Mouse (Mus musculus) embryonic stem cell, embryonic (primary cell): ENCODE measurements around the gene Lrba.

Source experiments
- CTCF ChIA-PET, 4 experiments: fragments of 300-600 bp in 2 of 4; fragments of 350-600 bp in 2 of 4; sonication (Branson Sonifier 250); formaldehyde crosslinking; loops; one replicate each; lab custom pipeline; 2022; ENCODE audit warnings: inconsistent platforms in 2 of 4; lab: Charles Lee
- POLR2A ChIA-PET, 4 experiments: fragments of 300-600 bp in 2 of 4; fragments of 350-600 bp in 2 of 4; sonication (Branson Sonifier 250); formaldehyde crosslinking; loops; one replicate each; lab custom pipeline; 2022; ENCODE audit warnings: antibody characterized with exemption in 4 of 4, inconsistent platforms in 1 of 4; lab: Charles Lee

Lrba gene

DNA sequence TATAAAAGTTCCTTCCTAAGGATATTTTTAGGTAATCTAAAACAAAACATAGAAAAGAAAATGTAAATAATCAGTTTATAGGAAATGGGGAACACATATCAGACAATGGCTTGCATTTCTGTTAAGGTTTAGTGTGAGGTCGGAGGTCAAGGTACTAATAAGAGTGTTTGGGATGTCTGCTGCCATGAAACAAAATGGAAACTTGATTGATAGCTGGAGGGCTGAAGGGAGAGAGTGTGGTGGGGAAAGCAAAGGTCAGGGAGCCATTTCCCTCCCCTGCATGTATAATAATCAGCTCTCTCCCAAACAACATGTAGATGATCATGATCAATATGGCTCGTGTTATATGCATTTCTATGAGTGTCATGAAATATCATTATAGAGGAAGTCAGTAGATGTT, 150.8 kb downstream of the Lrba start:
- CTCF ChIA-PET, result no interaction called here
- POLR2A ChIA-PET, result interaction anchor here in 1 of 4 experiments (0.7 to 1.6 kb wide), 2 partner anchors 13 to 677 kb away, joined by 3 to 5 read pairs; no protein-coding TSS in a partner anchor

DNA sequence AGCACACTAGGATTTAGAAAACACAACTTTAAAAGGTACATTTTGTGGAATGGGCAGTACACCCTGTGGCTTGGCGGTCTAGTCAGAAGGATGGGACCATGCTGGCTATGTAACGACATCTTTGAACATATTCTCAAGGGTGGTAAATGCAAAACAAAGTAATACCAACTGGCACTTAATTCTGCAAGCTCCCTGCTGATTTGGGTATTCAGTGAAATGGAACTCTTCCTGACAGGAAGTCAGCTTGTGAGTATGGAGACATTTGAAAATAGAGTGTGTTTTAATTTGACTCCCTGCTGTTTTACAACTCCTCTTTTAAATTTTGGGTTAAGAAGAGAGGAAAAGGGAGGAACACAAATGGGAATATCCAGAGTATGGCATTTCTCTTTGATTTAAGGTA, 158.1 kb downstream of the Lrba start:
- POLR2A ChIA-PET, result no interaction called here

DNA sequence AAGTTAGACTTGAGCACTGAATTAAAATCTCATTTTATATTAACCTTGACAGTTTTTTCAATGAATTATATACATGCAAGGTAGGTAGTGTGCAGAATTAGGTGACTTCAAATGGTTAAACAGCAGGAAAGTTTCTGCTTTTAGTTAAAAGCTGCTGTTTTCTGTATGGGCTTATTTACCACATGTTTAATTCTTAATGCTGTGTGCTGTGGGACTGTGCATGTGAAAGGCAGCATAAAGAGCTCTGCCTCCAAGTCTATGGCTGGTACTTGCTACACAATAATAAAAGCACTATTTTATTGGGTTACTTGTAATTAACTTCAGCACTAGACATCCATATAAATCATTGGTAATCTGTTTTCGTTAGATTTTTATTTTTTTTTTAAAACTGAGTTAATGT, 160.6 kb downstream of the Lrba start:
- ChIA-PET POLR2A (no interaction called here), CTCF (interaction anchor here in 2 of 4 experiments (0.5 to 0.6 kb wide), 2 partner anchors 339 to 451 kb away, joined by 4 to 11 read pairs; no protein-coding TSS in a partner anchor)

More for the DNA sequence above, 158.1 kb downstream of the Lrba start:
- CTCF ChIA-PET, result no interaction called here

DNA sequence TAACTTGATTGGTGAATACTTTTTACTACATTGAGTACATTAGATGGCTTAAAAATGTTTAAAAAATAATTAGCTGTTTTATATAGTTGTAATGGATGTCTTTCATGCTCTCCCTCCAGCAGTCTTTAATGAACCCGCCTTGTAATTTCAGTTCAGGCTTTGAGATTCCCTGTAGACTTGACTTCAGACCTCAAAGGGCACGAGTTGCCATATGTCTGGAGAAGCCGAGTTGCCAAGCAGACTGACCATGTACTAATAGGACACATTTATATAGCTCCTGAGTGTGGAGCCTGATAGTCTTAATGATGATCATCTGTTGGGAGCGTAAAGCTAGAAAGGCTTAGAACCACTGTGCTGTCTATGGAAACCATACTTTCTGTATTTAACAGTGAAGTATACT, 161.8 kb downstream of the Lrba start:
- ChIA-PET POLR2A (no interaction called here), CTCF (no interaction called here)

GRCm38 (mm10) chr3:86423828-86424227, 199.3 kb downstream of the Lrba start:
- ChIA-PET CTCF (no interaction called here), POLR2A (no interaction called here)

DNA sequence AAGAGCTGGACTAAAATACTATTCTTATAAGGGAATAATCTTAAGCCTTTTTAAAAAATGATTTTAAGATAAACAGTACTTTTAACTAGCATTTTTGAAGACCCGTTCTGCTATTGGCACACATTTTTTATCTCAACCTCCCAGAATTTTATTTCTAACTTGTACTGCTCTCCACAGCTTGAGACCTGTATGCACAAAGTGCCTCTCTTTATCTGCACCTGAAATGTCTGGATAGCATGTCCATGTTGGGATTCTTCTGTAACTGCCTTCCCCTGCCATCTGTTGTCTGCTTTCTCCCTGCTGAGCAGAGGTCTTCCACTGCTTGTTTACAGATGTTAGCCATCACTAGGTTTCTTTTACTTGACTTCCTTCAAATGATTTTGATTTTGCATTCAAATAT, 202.3 kb downstream of the Lrba start:
- POLR2A ChIA-PET, result no interaction called here
- CTCF ChIA-PET, result no interaction called here

- ChIA-PET CTCF (no interaction called here), POLR2A (no interaction called here)
Observed at GRCm38 (mm10) chr3:86443497-86443896, 219.0 kb downstream of the Lrba start.

- POLR2A ChIA-PET, result no interaction called here
- CTCF ChIA-PET, result no interaction called here
Observed at GRCm38 (mm10) chr3:86451211-86451610, 226.7 kb downstream of the Lrba start.

GRCm38 (mm10) chr3:86461582-86461981, 237.1 kb downstream of the Lrba start:
- CTCF ChIA-PET, result no interaction called here

GRCm38 (mm10) chr3:86489992-86490391, 265.5 kb downstream of the Lrba start:
- CTCF ChIA-PET, result no interaction called here
- POLR2A ChIA-PET, result no interaction called here

More at GRCm38 (mm10) chr3:86461582-86461981, 237.1 kb downstream of the Lrba start:
- POLR2A ChIA-PET, result interaction anchor here in 1 of 4 experiments (0.5 kb wide), 1 partner anchor 302 kb away, joined by 3 read pairs; no protein-coding TSS in a partner anchor

DNA sequence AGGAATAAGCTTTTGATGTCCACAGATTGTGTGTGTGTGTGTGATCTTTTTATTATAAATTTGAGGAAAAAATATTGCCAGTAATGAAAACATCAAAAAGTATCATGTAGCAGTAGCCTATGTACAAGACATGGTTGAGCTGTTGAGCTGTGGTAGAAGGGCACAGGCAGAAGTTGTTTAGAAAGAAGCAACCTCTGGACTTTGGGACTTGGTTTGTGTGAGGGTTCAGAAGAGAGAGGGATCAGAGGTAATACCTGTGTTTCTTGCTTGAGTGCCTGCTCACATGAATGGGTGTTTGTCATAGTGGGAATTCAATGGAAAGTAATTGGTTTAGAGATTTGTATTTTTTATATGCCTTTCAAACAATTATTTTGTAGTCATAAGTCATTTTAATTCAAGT, 276.1 kb downstream of the Lrba start:
- POLR2A ChIA-PET, result no interaction called here
- CTCF ChIA-PET, result no interaction called here

GRCm38 (mm10) chr3:86518506-86519109, 294.1 kb downstream of the Lrba start:
- ChIA-PET POLR2A (interaction anchor here in 1 of 4 experiments (0.7 kb wide), 1 partner anchor 31 kb away, joined by 3 read pairs; no protein-coding TSS in a partner anchor), CTCF (no interaction called here)

DNA sequence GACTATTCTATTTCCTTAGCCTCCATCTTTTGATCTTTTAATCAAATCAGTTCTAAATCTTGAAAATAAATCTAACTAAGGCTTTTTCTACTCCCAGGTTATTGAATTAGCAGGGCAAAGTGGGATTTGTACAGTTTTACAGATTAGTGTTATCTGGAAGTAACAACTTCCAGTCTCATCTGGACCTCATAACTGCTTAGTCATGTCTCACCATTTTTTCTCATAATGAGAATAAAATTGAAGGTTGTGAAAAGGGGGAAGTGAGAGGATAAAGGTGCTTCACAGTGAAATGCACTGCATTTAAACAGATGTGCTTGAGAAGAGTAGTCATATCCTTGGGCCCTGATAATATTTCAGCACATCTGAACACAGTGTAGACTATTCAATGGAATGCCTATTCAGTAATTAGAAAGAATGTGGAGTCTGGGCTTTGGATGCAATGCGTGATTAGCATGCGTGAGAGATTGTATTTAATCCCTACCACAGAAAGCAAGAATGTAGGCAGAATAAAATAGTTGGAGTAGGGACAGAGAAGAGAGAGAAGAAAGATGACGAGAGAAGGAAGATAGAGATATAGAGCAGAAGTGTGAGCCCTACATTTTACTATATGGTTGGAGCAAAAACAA, 298.5 kb downstream of the Lrba start:
- POLR2A ChIA-PET, result no interaction called here
- CTCF ChIA-PET, result no interaction called here

DNA sequence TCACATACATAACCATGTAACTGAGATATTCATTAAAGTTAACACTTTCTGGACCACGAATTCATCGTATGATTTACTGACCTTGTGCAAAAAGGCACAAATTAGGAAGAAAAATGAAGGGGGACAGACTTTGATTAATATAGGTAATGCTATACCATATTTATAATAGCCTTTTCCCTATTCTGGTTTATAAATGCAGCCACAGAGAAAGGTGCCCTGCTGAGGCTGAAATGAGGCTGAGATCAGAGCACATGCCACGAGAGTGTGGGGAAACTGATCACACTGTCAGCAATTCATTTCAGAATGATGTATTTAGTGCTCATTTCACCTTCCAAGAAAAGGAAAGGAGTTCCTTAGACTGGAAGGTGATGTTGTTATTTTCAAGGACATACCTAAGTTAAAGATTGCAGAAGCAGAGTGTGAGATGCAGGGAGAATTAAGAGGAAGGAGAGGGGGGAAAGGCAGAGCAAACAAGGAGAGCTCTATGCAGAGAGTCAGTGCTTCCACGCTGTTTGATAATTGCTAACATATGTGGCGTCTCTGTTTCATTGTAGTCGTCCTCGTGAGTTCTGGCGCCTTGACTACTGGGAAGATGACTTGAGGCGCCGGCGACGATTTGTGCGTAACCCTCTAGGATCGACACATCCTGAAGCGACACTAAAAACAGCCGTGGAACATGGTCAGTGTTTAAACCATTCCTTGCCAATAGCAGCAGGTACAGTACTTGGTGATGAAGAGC, 307.2 kb downstream of the Lrba start:
- ChIA-PET CTCF (no interaction called here), POLR2A (no interaction called here)

DNA sequence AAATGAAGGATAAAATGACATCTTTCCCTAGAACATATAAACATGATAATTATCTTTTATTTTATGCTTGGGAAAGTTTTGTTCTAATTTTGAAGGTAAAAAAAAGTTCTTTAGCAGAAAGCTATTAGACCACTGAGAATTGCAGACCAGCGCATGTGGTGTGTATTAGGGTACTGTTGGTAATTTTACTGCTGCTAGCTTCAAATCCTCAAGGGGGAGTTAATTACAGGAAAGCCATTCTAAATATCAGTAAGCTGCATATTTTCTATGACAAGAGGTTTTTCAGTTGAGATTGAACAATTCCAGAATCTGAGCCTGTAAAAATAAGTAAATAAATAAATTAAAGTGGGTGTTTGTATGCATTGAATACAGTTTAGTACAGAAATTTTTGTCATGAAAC, 312.3 kb downstream of the Lrba start:
- ChIA-PET CTCF (no interaction called here), POLR2A (no interaction called here)

GRCm38 (mm10) chr3:86538645-86539554, 314.4 kb downstream of the Lrba start:
- POLR2A ChIA-PET, result interaction anchor here in 1 of 4 experiments (0.6 kb wide), 1 partner anchor 397 kb away, joined by 8 read pairs; the partner anchor contains the start of gene Rps3a1
- CTCF ChIA-PET, result interaction anchor here in 2 of 4 experiments (0.7 to 0.9 kb wide), 2 partner anchors 12 to 212 kb away, joined by 3 read pairs; no protein-coding TSS in a partner anchor

GRCm38 (mm10) chr3:86539555-86540168, 315.2 kb downstream of the Lrba start:
- POLR2A ChIA-PET, result no interaction called here
- CTCF ChIA-PET, result no interaction called here

DNA sequence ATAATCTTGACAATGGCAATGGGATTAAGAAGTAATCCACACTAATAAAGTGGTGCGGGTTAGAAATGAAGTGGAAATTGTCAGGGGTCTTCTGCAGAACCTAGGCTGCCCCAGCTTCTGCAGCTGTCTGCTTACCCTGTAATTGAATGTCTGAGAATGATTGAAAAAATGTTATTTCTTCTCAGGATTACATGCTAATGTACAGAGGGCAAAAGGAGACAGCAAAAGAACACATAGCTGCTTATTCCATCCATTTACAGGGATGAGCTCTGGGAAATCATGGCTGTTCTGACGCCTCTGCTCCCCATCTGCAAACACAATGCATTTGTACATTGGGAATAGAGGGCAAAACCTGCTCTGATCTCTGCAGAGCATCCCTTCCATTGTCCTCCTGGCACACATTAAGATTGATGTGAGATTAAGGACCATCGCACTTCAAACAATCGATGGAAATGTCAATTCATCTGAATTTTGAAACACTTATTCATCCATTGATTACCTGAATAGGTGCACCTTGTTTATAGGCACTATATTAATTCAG, 316.7 kb downstream of the Lrba start:
- ChIA-PET POLR2A (no interaction called here), CTCF (interaction anchor here in 1 of 4 experiments (0.6 kb wide), 1 partner anchor 8 kb away, joined by 3 read pairs; no protein-coding TSS in a partner anchor)
